Mouse (Mus musculus): ENCODE data around the gene Clic6. TPM values are rescaled to one million over a fixed set of nuclear protein-coding genes. Genes with fewer than 3 reads are reported as not detected.

Gene Clic6
- polyA plus RNA-seq, 1 experiment from 2014 or later, result 1.9 TPM

- 7% methylated on average over 18 of the region's 23 CpGs for WGBS
Observed at GRCm38 (mm10) chr16:92478561-92479150, 6.9 kb upstream of the Clic6 start.

GRCm38 (mm10) chr16:92487086-92487485, 1.6 kb downstream of the Clic6 start:
- Histone ChIP-seq H3K9ac (ENCODE audit: low read length) (no peak overlapping the region), H3K27ac (ENCODE audit: low read length) (no peak overlapping the region), H3K9me3 (replicated peaks; ENCODE audit: control insufficient read depth, low read length) (no peaks in the 10 kb centered on the region), H3K27me3 (ENCODE audit: control insufficient read depth, insufficient read depth, low read length) (no peaks in the 10 kb centered on the region), H3K36me3 (ENCODE audit: control insufficient read depth, insufficient read depth) (no peaks in the 10 kb centered on the region), H3K4me3 (ENCODE audit: low read length) (no peak overlapping the region), H3K4me1 (ENCODE audit: control insufficient read depth, insufficient read depth, low read length) (peaks cover 2% of the 10 kb centered on the region; the same call in 1 of the 2 replicates), H3K4me2 (ENCODE audit: low read depth, low read length) (no peak overlapping the region)
- WGBS, result 68% methylated on average over 6 of the region's 6 CpGs
- no peak for ATAC-seq (replicated peaks; ENCODE audit: extremely low read depth, insufficient read depth, low FRiP score)

More at GRCm38 (mm10) chr16:92478561-92479150, 6.9 kb upstream of the Clic6 start:
- Histone ChIP-seq H3K27me3 (ENCODE audit: control insufficient read depth, insufficient read depth, low read length) (peaks cover 21% of the 10 kb centered on the region), H3K9me3 (replicated peaks; ENCODE audit: control insufficient read depth, low read length) (no peaks in the 10 kb centered on the region), H3K27ac (ENCODE audit: low read length) (no peak overlapping the region), H3K9ac (ENCODE audit: low read length) (peak overlapping the region; percentile 44; the same call in 1 of the 2 replicates), H3K4me2 (ENCODE audit: low read depth, low read length) (peak overlapping the region; percentile 64), H3K4me1 (ENCODE audit: control insufficient read depth, insufficient read depth, low read length) (peaks cover 2% of the 10 kb centered on the region; the same call in 1 of the 2 replicates), H3K36me3 (ENCODE audit: control insufficient read depth, insufficient read depth) (no peaks in the 10 kb centered on the region), H3K4me3 (ENCODE audit: low read length) (peak overlapping the region; percentile 38)
- no peak for ATAC-seq (replicated peaks; ENCODE audit: extremely low read depth, insufficient read depth, low FRiP score)

- ATAC-seq (replicated peaks; ENCODE audit: extremely low read depth, insufficient read depth, low FRiP score), result no peak
Observed at GRCm38 (mm10) chr16:92487489-92487888, 2.0 kb downstream of the Clic6 start.

GRCm38 (mm10) chr16:92488456-92488855, 2.9 kb downstream of the Clic6 start:
- Histone ChIP-seq H3K4me3 (ENCODE audit: low read length) (no peak overlapping the region), H3K27ac (ENCODE audit: low read length) (no peak overlapping the region), H3K9me3 (replicated peaks; ENCODE audit: control insufficient read depth, low read length) (no peaks in the 10 kb centered on the region), H3K4me2 (ENCODE audit: low read depth, low read length) (no peak overlapping the region), H3K36me3 (ENCODE audit: control insufficient read depth, insufficient read depth) (no peaks in the 10 kb centered on the region), H3K27me3 (ENCODE audit: control insufficient read depth, insufficient read depth, low read length) (no peaks in the 10 kb centered on the region), H3K4me1 (ENCODE audit: control insufficient read depth, insufficient read depth, low read length) (peaks cover 8% of the 10 kb centered on the region), H3K9ac (ENCODE audit: low read length) (no peak overlapping the region)
- 82% methylated on average over 5 of the region's 5 CpGs for WGBS
- no peak for ATAC-seq (replicated peaks; ENCODE audit: extremely low read depth, insufficient read depth, low FRiP score)

More at GRCm38 (mm10) chr16:92487489-92487888, 2.0 kb downstream of the Clic6 start:
- Histone ChIP-seq H3K27ac (ENCODE audit: low read length) (no peak overlapping the region), H3K4me3 (ENCODE audit: low read length) (no peak overlapping the region), H3K9me3 (replicated peaks; ENCODE audit: control insufficient read depth, low read length) (no peaks in the 10 kb centered on the region), H3K4me2 (ENCODE audit: low read depth, low read length) (no peak overlapping the region), H3K9ac (ENCODE audit: low read length) (no peak overlapping the region), H3K27me3 (ENCODE audit: control insufficient read depth, insufficient read depth, low read length) (no peaks in the 10 kb centered on the region), H3K4me1 (ENCODE audit: control insufficient read depth, insufficient read depth, low read length) (peaks cover 6% of the 10 kb centered on the region), H3K36me3 (ENCODE audit: control insufficient read depth, insufficient read depth) (no peaks in the 10 kb centered on the region)
- WGBS, result 43% methylated on average over 4 of the region's 4 CpGs

- Histone ChIP-seq H3K27ac (ENCODE audit: low read length) (no peak overlapping the region), H3K27me3 (ENCODE audit: control insufficient read depth, insufficient read depth, low read length) (no peaks in the 10 kb centered on the region), H3K4me3 (ENCODE audit: low read length) (no peak overlapping the region), H3K4me2 (ENCODE audit: low read depth, low read length) (no peak overlapping the region), H3K9me3 (replicated peaks; ENCODE audit: control insufficient read depth, low read length) (no peaks in the 10 kb centered on the region), H3K4me1 (ENCODE audit: control insufficient read depth, insufficient read depth, low read length) (peaks cover 15% of the 10 kb centered on the region), H3K9ac (ENCODE audit: low read length) (no peak overlapping the region), H3K36me3 (ENCODE audit: control insufficient read depth, insufficient read depth) (no peaks in the 10 kb centered on the region)
- ATAC-seq (replicated peaks; ENCODE audit: extremely low read depth, insufficient read depth, low FRiP score), result no peak
- 52% methylated on average over 9 of the region's 9 CpGs for WGBS
Observed at GRCm38 (mm10) chr16:92489356-92489755, 3.8 kb downstream of the Clic6 start.

GRCm38 (mm10) chr16:92497851-92498588, 12.5 kb downstream of the Clic6 start:
- H3K27ac ChIP-seq (ENCODE audit: low read length), result no peak overlapping the region
- peaks cover 47% of the 10 kb centered on the region for H3K27me3 ChIP-seq (ENCODE audit: control insufficient read depth, insufficient read depth, low read length)
- WGBS, result 14% methylated on average over 26 of the region's 26 CpGs
- no peak for ATAC-seq (replicated peaks; ENCODE audit: extremely low read depth, insufficient read depth, low FRiP score)
- H3K4me2 ChIP-seq (ENCODE audit: low read depth, low read length), result peak overlapping the region; percentile 96
- no peaks in the 10 kb centered on the region; the same call in 1 of the 2 replicates for H3K9me3 ChIP-seq (replicated peaks; ENCODE audit: control insufficient read depth, low read length)
- H3K9ac ChIP-seq (ENCODE audit: low read length), result peak overlapping the region; percentile 72
- peaks cover 19% of the 10 kb centered on the region for H3K4me1 ChIP-seq (ENCODE audit: control insufficient read depth, insufficient read depth, low read length)
- no peaks in the 10 kb centered on the region for H3K36me3 ChIP-seq (ENCODE audit: control insufficient read depth, insufficient read depth)
- H3K4me3 ChIP-seq (ENCODE audit: low read length), result peak overlapping the region; percentile 71

GRCm38 (mm10) chr16:92498589-92498981, 13.0 kb downstream of the Clic6 start:
- Histone ChIP-seq H3K4me1 (ENCODE audit: control insufficient read depth, insufficient read depth, low read length) (peaks cover 19% of the 10 kb centered on the region), H3K9ac (ENCODE audit: low read length) (peak overlapping the region; percentile 72), H3K27me3 (ENCODE audit: control insufficient read depth, insufficient read depth, low read length) (peaks cover 47% of the 10 kb centered on the region), H3K4me3 (ENCODE audit: low read length) (peak overlapping the region; percentile 71), H3K36me3 (ENCODE audit: control insufficient read depth, insufficient read depth) (no peaks in the 10 kb centered on the region), H3K27ac (ENCODE audit: low read length) (no peak overlapping the region), H3K9me3 (replicated peaks; ENCODE audit: control insufficient read depth, low read length) (no peaks in the 10 kb centered on the region; the same call in 1 of the 2 replicates), H3K4me2 (ENCODE audit: low read depth, low read length) (peak overlapping the region; percentile 96)
- under 1% methylated on average over 32 of the region's 34 CpGs for WGBS
- ATAC-seq (replicated peaks; ENCODE audit: extremely low read depth, insufficient read depth, low FRiP score), result peak; percentile 57

- peak overlapping the region; percentile 72 for H3K9ac ChIP-seq (ENCODE audit: low read length)
- H3K27ac ChIP-seq (ENCODE audit: low read length), result no peak overlapping the region
- WGBS, result 23% methylated on average over 15 of the region's 15 CpGs
- no peaks in the 10 kb centered on the region for H3K36me3 ChIP-seq (ENCODE audit: control insufficient read depth, insufficient read depth)
- H3K4me1 ChIP-seq (ENCODE audit: control insufficient read depth, insufficient read depth, low read length), result peaks cover 12% of the 10 kb centered on the region
- ATAC-seq (replicated peaks; ENCODE audit: extremely low read depth, insufficient read depth, low FRiP score), result no peak
- peaks cover 47% of the 10 kb centered on the region for H3K27me3 ChIP-seq (ENCODE audit: control insufficient read depth, insufficient read depth, low read length)
- H3K4me2 ChIP-seq (ENCODE audit: low read depth, low read length), result peak overlapping the region; percentile 96
- H3K4me3 ChIP-seq (ENCODE audit: low read length), result peak overlapping the region; percentile 71
- no peaks in the 10 kb centered on the region; the same call in 1 of the 2 replicates for H3K9me3 ChIP-seq (replicated peaks; ENCODE audit: control insufficient read depth, low read length)
Observed at GRCm38 (mm10) chr16:92499324-92499723, 13.8 kb downstream of the Clic6 start.

GRCm38 (mm10) chr16:92500534-92500933, 15.0 kb downstream of the Clic6 start:
- Histone ChIP-seq H3K9ac (ENCODE audit: low read length) (no peak overlapping the region), H3K36me3 (ENCODE audit: control insufficient read depth, insufficient read depth) (no peaks in the 10 kb centered on the region), H3K4me2 (ENCODE audit: low read depth, low read length) (no peak overlapping the region), H3K27me3 (ENCODE audit: control insufficient read depth, insufficient read depth, low read length) (peaks cover 47% of the 10 kb centered on the region), H3K4me3 (ENCODE audit: low read length) (no peak overlapping the region), H3K4me1 (ENCODE audit: control insufficient read depth, insufficient read depth, low read length) (peaks cover 8% of the 10 kb centered on the region), H3K27ac (ENCODE audit: low read length) (no peak overlapping the region), H3K9me3 (replicated peaks; ENCODE audit: control insufficient read depth, low read length) (no peaks in the 10 kb centered on the region; the same call in 1 of the 2 replicates)
- 89% methylated on average over 8 of the region's 8 CpGs for WGBS
- ATAC-seq (replicated peaks; ENCODE audit: extremely low read depth, insufficient read depth, low FRiP score), result no peak
